Mouse (Mus musculus): Measurements from ENCODE around the gene Stx18. TPM values are rescaled to one million over a fixed set of nuclear protein-coding genes. Genes with fewer than 3 reads are reported as not detected.

The Stx18 gene
- total RNA-seq, 2 experiments from 2014 or later, result 32.5 to 41.2 TPM

GRCm38 (mm10) chr5:38174256-38174912, 135.8 kb downstream of the Stx18 start:
- DNase-seq (ENCODE audit: low spot score in 2 of 2), result no peak
- intact Hi-C loops (cut with DNase I), result no loop called here

GRCm38 (mm10) chr5:38184688-38185285, 146.2 kb downstream of the Stx18 start:
- DNase-seq (ENCODE audit: low spot score in 2 of 2), result no peak

GRCm38 (mm10) chr5:38187006-38187405, 148.5 kb downstream of the Stx18 start:
- no peak for DNase-seq (ENCODE audit: low spot score in 2 of 2)
- intact Hi-C loops (cut with DNase I), result no loop called here

More at GRCm38 (mm10) chr5:38184688-38185285, 146.2 kb downstream of the Stx18 start:
- intact Hi-C loops (cut with DNase I), result no loop called here

Other genes starting within 250 kb of the Stx18 start
- 1 to 10 TPM; 3.7 to 4.3 TPM for gene Msx1, start 214.2 kb upstream of the Stx18 start, total RNA-seq (2021)
- gene Nsg1, start 121.2 kb downstream of the Stx18 start, total RNA-seq (2021), result 100 to 1,000 TPM; 460 to 493 TPM
- 10 to 100 TPM; 15.5 to 21.4 TPM for gene Zbtb49, start 181.7 kb downstream of the Stx18 start, total RNA-seq (2021)
- 10 to 100 TPM in 1 of 2 experiments, 1 to 10 TPM in 1; 9.6 to 11.4 TPM for gene Lyar, start 181.7 kb downstream of the Stx18 start, total RNA-seq (2021)
- 10 to 100 TPM; 31.6 to 35.4 TPM for gene Tmem128, start 221.4 kb downstream of the Stx18 start, total RNA-seq (2021)
- not detected for gene Otop1, start 237.2 kb downstream of the Stx18 start, total RNA-seq (2021)